Mouse (Mus musculus): ENCODE data around the gene Hoxb3. TPM values are rescaled to one million over a fixed set of nuclear protein-coding genes. Genes with fewer than 3 reads are reported as not detected.

Gene Hoxb3
- total RNA-seq, 2 experiments from 2014 or later: 0.43 to 0.78 TPM

GRCm38 (mm10) chr11:96317608-96318367 lies 5.3 kb upstream of the Hoxb3 start, which contains the start of gene Hoxb4:
Gene Hoxb4 (plus strand): TSS chr11:96318267.
- no peak for DNase-seq

- DNase-seq: peak; percentile 38
Observed at GRCm38 (mm10) chr11:96318368-96319070, 4.6 kb upstream of the Hoxb3 start.

- DNase-seq: no peak
Observed at GRCm38 (mm10) chr11:96319071-96319902, 3.8 kb upstream of the Hoxb3 start.

- no peak for DNase-seq
Observed at GRCm38 (mm10) chr11:96319910-96320309, 3.2 kb upstream of the Hoxb3 start.

- DNase-seq: no peak
Observed at GRCm38 (mm10) chr11:96320688-96321087, 2.4 kb upstream of the Hoxb3 start.

- DNase-seq: no peak
Observed at GRCm38 (mm10) chr11:96321846-96322245, 1.3 kb upstream of the Hoxb3 start.

- no peak for DNase-seq
Observed at GRCm38 (mm10) chr11:96322738-96323137, 388 bp upstream of the Hoxb3 start.

GRCm38 (mm10) chr11:96324125-96324524 lies 999 bp downstream of the Hoxb3 start:
- no peak for DNase-seq

- DNase-seq: no peak
Observed at GRCm38 (mm10) chr11:96324965-96325364, 1.8 kb downstream of the Hoxb3 start.

- no peak for DNase-seq
Observed at GRCm38 (mm10) chr11:96325747-96326212, 2.7 kb downstream of the Hoxb3 start.

GRCm38 (mm10) chr11:96326705-96327104 lies 3.6 kb downstream of the Hoxb3 start:
- no peak for DNase-seq

- no peak for DNase-seq
Observed at GRCm38 (mm10) chr11:96327122-96327521, 4.0 kb downstream of the Hoxb3 start.

- DNase-seq: no peak
Observed at GRCm38 (mm10) chr11:96327750-96328149, 4.6 kb downstream of the Hoxb3 start.

GRCm38 (mm10) chr11:96328605-96329004 lies 5.5 kb downstream of the Hoxb3 start:
- no peak for DNase-seq

GRCm38 (mm10) chr11:96332105-96332504 lies 9.0 kb downstream of the Hoxb3 start:
- no peak for DNase-seq

GRCm38 (mm10) chr11:96332618-96333032 lies 9.5 kb downstream of the Hoxb3 start:
- no peak for DNase-seq

GRCm38 (mm10) chr11:96333241-96334001 lies 10.3 kb downstream of the Hoxb3 start:
- no peak for DNase-seq

GRCm38 (mm10) chr11:96334002-96334364 lies 10.9 kb downstream of the Hoxb3 start:
- DNase-seq: no peak

GRCm38 (mm10) chr11:96334998-96335397 lies 11.9 kb downstream of the Hoxb3 start:
- no peak for DNase-seq

- DNase-seq: no peak
Observed at GRCm38 (mm10) chr11:96336597-96336996, 13.5 kb downstream of the Hoxb3 start.

GRCm38 (mm10) chr11:96337026-96337425 lies 13.9 kb downstream of the Hoxb3 start:
- DNase-seq: no peak

Data from gastrocnemius, postnatal 25 days (tissue).